Mouse (Mus musculus) heart, embryonic 14.5 days (tissue): ENCODE results near the gene Tuft1. TPM values are rescaled to one million over a fixed set of nuclear protein-coding genes. Genes with fewer than 3 reads are reported as not detected.

Experiments used
- ATAC-seq: fragments of 200-750 bp; cut with Nextera tagmentation; 2 replicates; pipeline ENCODE4 v1.8.0; 2017; ENCODE audit warnings: low read depth, moderate TSS enrichment; ENCODE audit not compliant: insufficient number of reproducible peaks, insufficient read depth, low FRiP score
- H3K27ac ChIP-seq, 2 experiments: fragments of 200-500 bp in 1 of 2; fragments of 300-500 bp in 1 of 2; sonication (generic) in 1 of 2; replicated peaks in 1 of 2; 2 replicates each; pipeline ENCODE4 v1.5.1; 2012 to 2014; ENCODE audit warnings: low read depth in 2 of 2, low read length in 2 of 2, control low read depth in 1 of 2, mild to moderate bottlenecking in 1 of 2, mixed read lengths in 1 of 2; ENCODE audit not compliant: control insufficient read depth in 1 of 2, insufficient read depth in 1 of 2
- H3K27me3 ChIP-seq: fragments of 300-500 bp; sonication (generic); 2 replicates; pipeline ENCODE4 v1.6.1; 2014; ENCODE audit warnings: mild to moderate bottlenecking, low read length, control low read depth; ENCODE audit not compliant: control insufficient read depth, insufficient read depth
- H3K36me3 ChIP-seq: fragments of 300-500 bp; sonication (generic); 2 replicates; pipeline ENCODE4 v1.6.1; 2014; ENCODE audit warnings: mild to moderate bottlenecking, control low read depth, low read length, mixed read lengths; ENCODE audit not compliant: control insufficient read depth, insufficient read depth
- H3K4me1 ChIP-seq, 2 experiments: fragments of 200-500 bp in 1 of 2; fragments of 300-500 bp in 1 of 2; sonication (generic) in 1 of 2; 2 replicates each; pipeline ENCODE4 v1.6.1; 2012 to 2014; ENCODE audit warnings: low read length in 2 of 2, control low read depth in 1 of 2, mixed read lengths in 1 of 2; ENCODE audit not compliant: control insufficient read depth in 2 of 2, insufficient read depth in 2 of 2
- H3K4me2 ChIP-seq: fragments of 300-500 bp; sonication (generic); 2 replicates; pipeline ENCODE4 v1.6.1; 2014; ENCODE audit warnings: mild to moderate bottlenecking, low read length
- H3K4me3 ChIP-seq, 2 experiments: fragments of 200-500 bp in 1 of 2; fragments of 300-500 bp in 1 of 2; sonication (generic) in 1 of 2; 2 replicates each; pipeline ENCODE4 v1.5.1; 2012 to 2014; ENCODE audit warnings: low read length in 2 of 2, mild to moderate bottlenecking in 2 of 2, control low read depth in 1 of 2, low read depth in 1 of 2, moderate library complexity in 1 of 2; ENCODE audit not compliant: control insufficient read depth in 1 of 2, insufficient read depth in 1 of 2
- H3K9ac ChIP-seq: fragments of 300-500 bp; sonication (generic); 2 replicates; pipeline ENCODE4 v1.6.1; 2014; ENCODE audit warnings: mild to moderate bottlenecking, low read length
- H3K9me3 ChIP-seq: fragments of 300-500 bp; sonication (generic); 2 replicates; pipeline ENCODE4 v1.6.1; 2016; ENCODE audit warnings: low read length, control low read depth; ENCODE audit not compliant: control insufficient read depth
- WGBS: fragments of 180-500 bp; shearing (Covaris S2); extraction: QIAGEN DNeasy Blood & Tissue Kit; methylation state at CpG from one replicate; pipeline ENCODE4 v1.1.7; 2014; 5-methylcytosine and 5-hydroxymethylcytosine counted together
- polyA plus RNA-seq: library from polyadenylated mRNA; unstranded; fragments of >200 nt; fragmentation: Nextera tagmentation; extraction: Ambion mirVana; gene quantifications from 2 replicates; pipeline ENCODE4 v1.2.1, GENCODE M21; 2014

Tuft1 gene
- polyA plus RNA-seq, 1 experiment from 2014 or later = 7.1 TPM

- Histone ChIP-seq H3K9me3 (no peaks in the 10 kb centered on the region), H3K36me3 (peaks cover 9% of the 10 kb centered on the region), H3K27ac (0 out of 4 replicates have a peak overlapping the region, but pooled peaks of 1 of the 2 experiments have one; percentile 33), H3K4me1 (peaks cover 0 to 14% of the 10 kb centered on the region in 2 experiments; a peak in 3 of 4 replicates), H3K4me2 (no peak overlapping the region), H3K9ac (no peak overlapping the region), H3K4me3 (no peak overlapping the region), H3K27me3 (no peaks in the 10 kb centered on the region)
- no peak for ATAC-seq
- WGBS = 51% methylated on average over 3 of the region's 3 CpGs
Measured at GRCm38 (mm10) chr3:94565127-94565526, 93.5 kb downstream of the Tuft1 start.

- Histone ChIP-seq H3K9me3 (no peaks in the 10 kb centered on the region), H3K9ac (no peak overlapping the region), H3K27ac (no peak overlapping the region), H3K4me1 (peaks cover 0 to 14% of the 10 kb centered on the region in 2 experiments; a peak in 3 of 4 replicates), H3K36me3 (peaks cover 15% of the 10 kb centered on the region), H3K4me3 (no peak overlapping the region), H3K27me3 (no peaks in the 10 kb centered on the region), H3K4me2 (no peak overlapping the region)
- 62% methylated on average over 4 of the region's 4 CpGs for WGBS
- no peak for ATAC-seq
Measured at GRCm38 (mm10) chr3:94564356-94565010, 94.2 kb downstream of the Tuft1 start.

GRCm38 (mm10) chr3:94563163-94563562, 95.5 kb downstream of the Tuft1 start:
- ATAC-seq = no peak
- H3K27me3 ChIP-seq = no peaks in the 10 kb centered on the region
- H3K4me1 ChIP-seq = peaks cover 0 to 14% of the 10 kb centered on the region in 2 experiments; a peak in 3 of 4 replicates
- H3K27ac ChIP-seq = no peak overlapping the region
- no peak overlapping the region for H3K4me3 ChIP-seq
- 81% methylated on average over 3 of the region's 3 CpGs for WGBS
- no peak overlapping the region for H3K4me2 ChIP-seq
- H3K9ac ChIP-seq = no peak overlapping the region
- H3K9me3 ChIP-seq = no peaks in the 10 kb centered on the region
- peaks cover 25% of the 10 kb centered on the region for H3K36me3 ChIP-seq

Other genes with a start within 250 kb of the Tuft1 start
- 8.8 and 9.0 TPM in 2 replicates for gene Tdrkh, start 245.6 kb downstream of the Tuft1 start, polyA plus RNA-seq
- 64.5 and 64.8 TPM in 2 replicates for gene Mrpl9, start 215.6 kb downstream of the Tuft1 start, polyA plus RNA-seq
- gene Oaz3, start 215.0 kb downstream of the Tuft1 start, polyA plus RNA-seq = 0.27 and 0.53 TPM in 2 replicates
- gene Celf3, start 180.6 kb downstream of the Tuft1 start, polyA plus RNA-seq = 0.55 and 1.8 TPM in 2 replicates
- gene Riiad1, start 178.5 kb downstream of the Tuft1 start, polyA plus RNA-seq = 5.5 and 5.8 TPM in 2 replicates
- 26.1 and 26.4 TPM in 2 replicates for gene Snx27, start 76.2 kb downstream of the Tuft1 start, polyA plus RNA-seq
- not detected in 2 replicates for gene Gm10972, start 15.8 kb downstream of the Tuft1 start, polyA plus RNA-seq
- gene Selenbp2, start 34.7 kb upstream of the Tuft1 start, polyA plus RNA-seq = 2.2 and 3.1 TPM in 2 replicates
- 0.78 and 1.1 TPM in 2 replicates for gene Cgn, start 127.6 kb upstream of the Tuft1 start, polyA plus RNA-seq
- 12.8 and 14.5 TPM in 2 replicates for gene Pogz, start 178.7 kb upstream of the Tuft1 start, polyA plus RNA-seq
- 296 and 297 TPM in 2 replicates for gene Psmb4, start 228.1 kb upstream of the Tuft1 start, polyA plus RNA-seq